Mouse (Mus musculus) bone marrow, adult 2 months (tissue): ENCODE results near the gene Inhbc.

ENCODE experiments used
- CTCF ChIP-seq: fragments of 200-500 bp; IDR thresholded peaks from 2 replicates; pipeline ENCODE4 v1.5.1; 2011; ENCODE audit warnings: low read length, control low read depth; ENCODE audit not compliant: control insufficient read depth, insufficient read depth
- POLR2A ChIP-seq: fragments of 200-500 bp; IDR thresholded peaks from 2 replicates; pipeline ENCODE4 v1.6.1; 2011; ENCODE audit warnings: low read depth, mild to moderate bottlenecking, control low read depth, low read length, borderline replicate concordance; ENCODE audit not compliant: control insufficient read depth

GRCm38 (mm10) chr10:127340577-127341359 lies 29.5 kb downstream of the Inhbc start:
- TF ChIP-seq CTCF (no peak), POLR2A (no peak)
